Mouse (Mus musculus): Measurements from ENCODE around the gene Tmem88.

Tmem88 gene

GRCm38 (mm10) chr11:69357690-69358089 is 40.3 kb downstream of the Tmem88 start:
- DNase-seq (ENCODE audit: low spot score) = no peak

DNA sequence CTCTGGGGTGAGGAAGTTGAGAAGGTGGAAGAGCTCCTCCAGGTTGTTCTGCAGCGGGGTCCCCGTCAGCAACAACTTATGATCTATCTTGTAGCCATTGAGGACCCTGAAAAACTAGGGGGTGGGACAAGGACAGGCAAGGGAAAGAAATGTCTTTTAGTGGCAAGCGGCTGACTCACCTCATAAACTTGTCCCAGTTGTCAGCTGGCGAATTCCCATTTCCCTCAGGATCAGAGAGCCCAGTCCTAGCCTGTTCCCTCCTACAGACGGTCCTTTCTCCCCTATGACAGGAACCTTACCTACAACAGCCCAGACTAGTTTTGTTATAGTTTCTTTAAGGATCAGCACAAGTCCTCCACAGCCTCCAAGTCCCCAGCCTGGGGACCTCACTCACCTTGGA is 41.5 kb downstream of the Tmem88 start:
- no peak for DNase-seq (ENCODE audit: low spot score)

Measured in urinary bladder, postnatal 10 days (tissue).